Mouse (Mus musculus) spleen, adult 2 months (tissue): ENCODE data around the gene Hist1h3b.

ENCODE experiments used
- CTCF ChIP-seq: fragments of 200-500 bp; IDR thresholded peaks from 2 replicates; pipeline ENCODE4 v1.5.1; 2011; ENCODE audit warnings: mild to moderate bottlenecking, inconsistent platforms; ENCODE audit not compliant: insufficient read depth, insufficient read length, insufficient replicate concordance; ENCODE audit errors: extremely low read depth
- POLR2A ChIP-seq: fragments of 200-500 bp; IDR thresholded peaks from 2 replicates; pipeline ENCODE4 v1.6.1; 2011; ENCODE audit warnings: low read depth, low read length, inconsistent platforms

DNA sequence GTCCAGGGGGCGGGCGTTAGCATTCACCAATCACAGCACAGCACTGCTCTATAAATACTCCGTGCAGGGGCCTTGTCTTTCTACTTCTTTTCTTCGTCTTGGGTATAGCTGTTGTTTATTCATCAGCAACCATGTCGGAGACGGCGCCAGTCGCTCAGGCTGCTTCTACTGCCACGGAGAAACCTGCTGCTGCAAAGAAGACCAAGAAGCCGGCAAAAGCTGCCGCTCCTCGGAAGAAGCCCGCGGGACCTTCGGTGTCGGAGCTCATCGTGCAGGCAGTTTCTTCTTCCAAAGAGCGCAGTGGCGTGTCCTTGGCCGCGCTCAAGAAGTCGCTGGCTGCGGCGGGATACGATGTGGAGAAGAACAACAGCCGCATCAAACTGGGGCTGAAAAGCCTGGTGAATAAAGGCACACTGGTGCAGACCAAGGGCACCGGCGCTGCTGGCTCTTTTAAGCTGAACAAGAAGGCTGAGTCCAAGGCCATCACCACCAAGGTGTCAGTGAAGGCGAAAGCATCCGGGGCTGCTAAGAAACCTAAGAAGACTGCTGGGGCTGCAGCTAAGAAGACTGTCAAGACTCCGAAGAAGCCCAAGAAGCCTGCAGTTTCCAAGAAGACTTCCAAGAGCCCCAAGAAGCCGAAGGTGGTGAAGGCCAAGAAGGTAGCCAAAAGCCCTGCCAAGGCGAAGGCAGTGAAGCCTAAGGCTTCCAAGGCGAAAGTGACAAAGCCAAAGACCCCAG lies 11.7 kb downstream of the Hist1h3b start, which contains the start of gene Hist1h1a:
- TF ChIP-seq CTCF (no peak), POLR2A (peak; percentile 66)
